Mouse (Mus musculus) MEL-GATA-1-ER (cell line): ENCODE measurements around the gene Arpp21.
"Not testable (repeated sequence)": the region's sequence is repeated elsewhere in the genome, so short reads cannot be mapped to it uniquely, and the experiment has no call there.

Experiments
- DNase-seq: peaks from one replicate; pipeline ENCODE4 v3.0.0-alpha.2; 2012; ENCODE audit warnings: low read depth; ENCODE audit errors: extremely low read depth

Arpp21 gene

GRCm38 (mm10) chr9:112111610-112112009 lies 124.1 kb downstream of the Arpp21 start:
- peak; percentile 22 for DNase-seq

DNA sequence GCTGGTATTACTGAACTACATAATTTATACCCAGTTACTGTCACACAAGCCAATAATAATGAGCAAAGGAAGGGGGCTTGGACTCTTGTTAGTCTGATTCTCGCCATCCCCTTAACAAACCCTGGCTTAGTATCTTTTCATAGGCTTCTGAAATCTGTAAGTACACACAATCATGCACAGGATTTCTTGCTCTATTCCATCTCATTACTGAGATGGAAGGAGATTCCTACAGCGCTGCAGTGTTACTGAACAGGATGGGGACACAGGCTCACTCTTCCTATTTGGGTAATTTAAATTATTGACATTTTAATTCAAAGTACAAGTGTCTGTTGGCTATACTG lies 132.9 kb downstream of the Arpp21 start:
- DNase-seq: no peak

DNA sequence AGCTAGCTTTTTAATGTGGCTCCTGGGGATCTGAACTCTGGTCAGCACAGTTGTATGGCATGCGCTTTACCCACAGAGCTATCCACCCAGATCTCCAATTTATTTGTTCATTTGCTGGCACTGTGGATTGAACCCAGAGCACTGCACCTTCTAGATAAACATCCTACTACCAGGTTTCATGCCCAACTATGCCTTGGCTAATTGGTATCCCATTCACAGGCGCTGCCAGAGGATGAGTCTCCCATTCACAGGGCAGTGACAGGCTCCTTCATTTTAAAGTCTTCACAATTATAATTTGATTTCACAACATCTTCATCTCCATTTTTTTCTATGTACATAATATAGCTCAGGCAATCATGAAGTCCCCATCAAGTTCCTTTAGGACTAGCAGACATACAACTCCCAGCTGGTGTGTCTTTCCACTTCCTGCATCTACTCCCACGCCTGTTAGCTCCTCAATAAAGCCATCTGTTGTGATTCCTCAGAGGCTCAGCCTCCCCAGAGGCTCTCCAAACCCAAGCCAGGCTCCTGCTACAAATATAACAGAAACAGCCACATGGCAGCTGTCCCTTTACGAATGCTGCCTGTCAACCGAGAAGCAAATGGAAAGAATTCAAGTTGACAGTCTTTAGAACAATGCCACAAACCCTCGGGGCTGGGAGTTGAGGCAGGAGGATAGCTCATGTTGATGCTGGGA lies 133.4 kb downstream of the Arpp21 start:
- no peak for DNase-seq

- DNase-seq: no peak
Measured at GRCm38 (mm10) chr9:112100841-112101595, 134.7 kb downstream of the Arpp21 start.

GRCm38 (mm10) chr9:112098267-112098666 lies 137.5 kb downstream of the Arpp21 start:
- DNase-seq: no peak

DNA sequence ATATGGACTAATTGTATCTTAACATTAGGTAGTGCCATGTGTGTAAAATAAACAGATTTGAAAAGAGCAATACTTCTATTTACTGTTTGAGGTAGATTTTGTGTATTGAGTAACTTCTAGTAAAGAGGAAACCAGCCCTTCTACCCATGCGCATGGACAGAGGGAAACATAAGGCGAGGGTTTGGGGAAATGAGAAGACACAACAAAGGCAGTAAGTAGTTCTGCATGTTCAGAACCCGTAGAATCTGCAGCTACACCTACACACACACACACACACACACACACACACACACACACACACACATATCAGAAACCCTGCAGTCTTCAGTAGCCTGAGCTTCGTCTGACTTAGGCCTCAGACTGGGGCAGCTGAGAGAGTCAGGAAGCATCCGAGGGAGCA lies 140.0 kb downstream of the Arpp21 start:
- DNase-seq: no peak

- no peak for DNase-seq
Measured at GRCm38 (mm10) chr9:112095198-112095597, 140.5 kb downstream of the Arpp21 start.

DNA sequence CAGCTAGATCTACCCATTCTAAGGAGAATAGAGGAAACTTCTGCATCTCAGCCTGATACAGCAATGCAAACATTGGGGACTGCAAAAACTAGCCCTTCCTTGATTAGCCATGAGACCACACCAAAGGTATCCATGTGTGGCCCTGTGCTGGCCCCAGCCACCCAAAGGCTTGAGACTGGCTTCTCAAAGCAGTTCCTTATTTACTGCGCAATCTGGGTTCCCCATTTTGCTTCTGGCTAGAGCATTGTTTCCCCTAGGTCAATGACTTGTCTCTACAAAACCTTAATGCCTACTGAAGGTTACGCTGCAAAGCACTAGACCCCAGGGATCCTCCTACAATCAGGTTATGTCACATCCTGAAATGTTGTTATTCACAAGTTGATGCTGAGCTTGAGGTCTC lies 156.8 kb downstream of the Arpp21 start:
- no peak for DNase-seq

GRCm38 (mm10) chr9:112078453-112078852 lies 157.3 kb downstream of the Arpp21 start:
- no peak for DNase-seq

- DNase-seq: no peak
Measured at GRCm38 (mm10) chr9:112075273-112075672, 160.5 kb downstream of the Arpp21 start.

DNA sequence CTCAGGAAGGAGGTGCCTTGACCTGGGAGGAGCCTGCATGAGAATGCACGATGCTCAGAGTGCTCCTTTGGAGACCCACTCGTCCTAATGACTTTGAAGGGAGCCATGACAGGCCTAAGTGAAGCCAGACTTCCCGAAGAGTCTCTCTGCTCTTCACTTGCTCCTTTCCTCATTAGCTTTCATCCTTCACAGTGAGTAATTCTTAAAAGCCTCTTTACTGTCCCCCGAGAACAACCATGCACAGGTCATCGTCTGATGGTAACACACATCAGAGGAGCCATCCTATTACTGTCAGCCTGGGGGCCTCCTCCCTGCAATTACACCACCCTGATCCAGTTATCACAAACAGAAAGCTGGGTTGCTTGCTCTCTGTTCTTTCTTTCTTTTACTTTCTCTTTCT lies 160.9 kb downstream of the Arpp21 start:
- no peak for DNase-seq

- DNase-seq: no peak
Measured at GRCm38 (mm10) chr9:112071368-112071767, 164.4 kb downstream of the Arpp21 start.

DNA sequence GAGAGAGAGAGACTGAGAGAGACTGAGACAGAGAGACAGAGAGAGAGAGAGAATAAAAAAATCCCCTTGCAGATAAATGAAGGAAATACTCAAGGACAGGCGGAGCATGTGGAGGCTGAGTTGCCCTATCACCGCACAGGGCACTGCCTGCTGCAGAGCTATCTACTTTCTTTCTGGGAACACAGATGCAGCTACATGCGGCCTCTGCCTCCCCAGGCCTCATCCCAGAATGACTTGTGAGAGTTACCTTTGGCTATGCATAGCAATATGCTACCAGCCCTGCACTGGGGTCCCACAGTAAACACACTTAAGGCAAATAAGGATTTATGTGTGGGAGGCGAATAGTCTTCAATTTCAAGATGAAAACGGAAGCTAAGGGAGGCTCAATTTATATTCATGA lies 164.8 kb downstream of the Arpp21 start:
- DNase-seq: no peak

GRCm38 (mm10) chr9:112068250-112068649 lies 167.5 kb downstream of the Arpp21 start:
- DNase-seq: no peak

DNA sequence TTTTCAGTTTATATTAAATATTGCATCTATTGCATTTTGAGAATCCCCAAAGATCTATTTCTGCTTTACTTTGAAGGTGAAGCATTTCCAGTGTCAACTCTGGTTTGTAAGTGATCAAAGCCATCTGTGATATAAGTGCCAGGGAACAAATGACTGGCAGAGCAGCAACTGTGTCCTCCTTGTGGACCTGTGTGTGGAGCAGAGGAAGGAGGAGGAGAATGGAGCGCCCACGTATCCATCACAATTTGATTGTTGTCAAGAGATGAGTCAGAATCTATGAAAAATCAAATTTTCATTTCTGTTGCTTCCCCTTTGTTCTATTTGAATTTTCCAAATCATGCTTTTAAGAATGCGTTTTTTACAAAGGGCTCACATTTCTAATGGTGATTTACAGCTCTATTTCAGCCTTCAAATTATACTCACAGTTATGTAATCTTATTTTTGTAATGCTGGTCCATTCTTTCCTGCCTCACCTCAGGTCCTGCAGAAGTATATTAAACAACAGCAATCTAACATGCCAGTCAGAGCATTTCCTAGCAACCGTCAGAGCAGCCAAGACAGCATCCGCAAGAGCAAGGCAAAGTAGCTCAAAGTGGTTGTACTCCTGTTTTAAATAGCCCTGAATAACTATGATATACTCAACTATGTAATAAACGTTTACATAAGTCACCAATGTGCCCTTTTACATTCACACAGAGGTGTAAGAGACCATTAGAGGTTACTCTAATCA lies 174.9 kb downstream of the Arpp21 start:
- DNase-seq: no peak

- DNase-seq: no peak
Measured at GRCm38 (mm10) chr9:112054807-112055381, 180.8 kb downstream of the Arpp21 start.

DNA sequence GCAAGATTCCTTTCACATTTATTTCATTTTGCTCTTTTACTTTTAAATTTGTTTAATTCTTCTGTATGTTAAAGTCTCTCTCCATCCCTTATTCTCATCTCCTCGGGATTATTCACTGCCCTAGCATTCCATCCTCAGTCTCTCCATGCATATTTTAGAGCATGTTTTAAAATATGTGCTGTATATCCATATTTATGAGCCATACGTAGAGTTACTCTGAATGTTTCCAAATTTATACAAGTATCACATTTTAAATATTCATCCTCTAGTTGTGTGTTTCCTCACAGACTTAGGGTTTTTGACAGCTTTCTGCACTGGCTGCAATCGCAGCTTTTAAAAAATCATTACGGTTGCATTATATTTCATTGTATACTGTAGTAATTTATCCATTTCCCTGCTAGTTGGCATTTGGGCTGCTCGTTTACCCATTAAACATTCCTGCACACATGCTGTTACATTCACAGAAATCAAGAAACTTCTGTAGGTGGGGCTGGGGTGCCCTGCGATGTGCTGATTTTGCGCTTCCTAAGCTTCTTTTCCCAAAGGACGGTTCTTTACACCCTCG lies 187.8 kb downstream of the Arpp21 start:
- no peak for DNase-seq

DNA sequence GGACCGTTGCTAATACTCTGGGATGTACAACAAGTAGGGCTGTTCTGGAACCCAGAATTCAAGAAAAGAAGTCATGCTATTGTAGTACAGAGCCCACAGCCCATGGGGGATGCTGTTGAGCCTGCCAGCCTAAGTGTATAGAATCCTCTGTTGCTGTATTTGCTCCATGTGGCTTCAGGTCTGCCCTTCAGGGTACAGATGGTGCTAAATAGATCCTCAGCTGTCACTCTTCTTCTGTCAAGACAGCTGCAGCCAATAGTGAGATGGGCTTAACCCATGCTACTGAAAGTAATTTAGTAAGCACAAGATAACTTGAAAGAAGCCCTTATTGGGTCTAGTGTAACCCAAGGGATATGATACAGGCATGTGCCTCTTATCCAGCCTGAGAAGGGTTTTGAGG lies 195.2 kb downstream of the Arpp21 start:
- no peak for DNase-seq

- DNase-seq: no peak
Measured at GRCm38 (mm10) chr9:112037732-112038131, 198.0 kb downstream of the Arpp21 start.

- DNase-seq: not testable (repeated sequence)
Measured at GRCm38 (mm10) chr9:112033840-112034239, 201.9 kb downstream of the Arpp21 start.

GRCm38 (mm10) chr9:112032169-112032568 lies 203.6 kb downstream of the Arpp21 start:
- DNase-seq: no peak

- DNase-seq: no peak
Measured at GRCm38 (mm10) chr9:112023562-112024015, 212.1 kb downstream of the Arpp21 start.
